Mouse (Mus musculus): Measurements from ENCODE around the gene Rps6ka1. TPM values are rescaled to one million over a fixed set of nuclear protein-coding genes. Genes with fewer than 3 reads are reported as not detected.

Gene Rps6ka1
- polyA plus RNA-seq, 1 experiment from 2014 or later = 23.8 TPM

DNA sequence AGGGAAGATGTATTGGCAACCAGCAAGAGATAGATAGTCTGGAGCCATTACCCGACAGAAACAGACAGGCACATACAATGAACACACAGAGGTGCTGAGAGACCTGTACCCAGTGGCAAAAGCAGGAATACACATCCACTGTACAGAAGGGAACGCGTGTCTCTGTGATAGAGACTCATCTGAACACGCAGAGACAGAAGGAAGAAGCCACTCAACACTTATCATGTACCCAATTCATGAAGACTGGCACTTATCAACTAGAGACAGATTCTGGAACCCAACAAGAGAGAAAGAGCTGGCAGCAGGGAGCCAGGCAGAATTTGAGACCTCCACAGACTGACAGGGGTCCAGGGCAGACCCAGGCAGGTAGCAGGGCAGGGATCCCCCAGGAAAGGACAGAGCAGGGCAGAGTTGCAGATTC lies 14.2 kb downstream of the Rps6ka1 start:
- ATAC-seq (replicated peaks) = no peak
- Histone ChIP-seq H3K27me3 (replicated peaks) (no peaks in the 10 kb centered on the region), H3K36me3 (replicated peaks) (no peaks in the 10 kb centered on the region), H3K27ac (no peak overlapping the region), H3K4me3 (no peak overlapping the region), H3K9me3 (no peaks in the 10 kb centered on the region), H3K4me2 (no peak overlapping the region), H3K4me1 (no peaks in the 10 kb centered on the region), H3K9ac (no peak overlapping the region)
- 89% methylated on average over 4 of the region's 4 CpGs for WGBS

DNA sequence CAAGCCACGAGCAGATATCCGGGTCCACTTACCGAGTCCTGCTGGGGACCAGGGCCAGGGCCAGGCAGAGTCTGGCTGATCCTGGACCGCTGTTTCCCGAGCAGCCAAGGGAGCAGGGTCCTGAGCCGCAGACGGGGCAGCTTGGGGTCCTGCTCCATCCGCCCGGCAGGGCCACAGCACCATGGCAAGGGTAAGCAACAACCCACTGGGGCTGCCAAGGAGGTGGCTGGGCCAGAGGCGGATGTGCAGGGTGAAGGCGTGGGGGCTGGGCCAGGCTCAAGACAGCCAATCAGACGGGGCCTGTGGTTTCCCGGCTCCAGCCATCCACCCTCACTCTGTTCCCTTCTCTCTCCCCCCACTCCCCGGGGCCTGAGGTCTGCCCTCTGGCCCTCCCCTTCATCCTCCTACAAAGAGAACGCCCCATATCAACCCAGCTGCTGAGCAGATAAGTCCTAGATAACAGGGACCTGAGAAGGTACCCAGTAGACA lies 14.7 kb downstream of the Rps6ka1 start:
- Histone ChIP-seq H3K36me3 (replicated peaks) (0 out of 2 replicates have a peak, but pooled peaks cover 2% of the 10 kb centered on the region), H3K27me3 (replicated peaks) (no peaks in the 10 kb centered on the region), H3K27ac (no peak overlapping the region), H3K4me1 (no peaks in the 10 kb centered on the region), H3K4me2 (no peak overlapping the region), H3K4me3 (no peak overlapping the region), H3K9me3 (no peaks in the 10 kb centered on the region), H3K9ac (no peak overlapping the region)
- 69% methylated on average over 15 of the region's 15 CpGs for WGBS
- no peak for ATAC-seq (replicated peaks)

DNA sequence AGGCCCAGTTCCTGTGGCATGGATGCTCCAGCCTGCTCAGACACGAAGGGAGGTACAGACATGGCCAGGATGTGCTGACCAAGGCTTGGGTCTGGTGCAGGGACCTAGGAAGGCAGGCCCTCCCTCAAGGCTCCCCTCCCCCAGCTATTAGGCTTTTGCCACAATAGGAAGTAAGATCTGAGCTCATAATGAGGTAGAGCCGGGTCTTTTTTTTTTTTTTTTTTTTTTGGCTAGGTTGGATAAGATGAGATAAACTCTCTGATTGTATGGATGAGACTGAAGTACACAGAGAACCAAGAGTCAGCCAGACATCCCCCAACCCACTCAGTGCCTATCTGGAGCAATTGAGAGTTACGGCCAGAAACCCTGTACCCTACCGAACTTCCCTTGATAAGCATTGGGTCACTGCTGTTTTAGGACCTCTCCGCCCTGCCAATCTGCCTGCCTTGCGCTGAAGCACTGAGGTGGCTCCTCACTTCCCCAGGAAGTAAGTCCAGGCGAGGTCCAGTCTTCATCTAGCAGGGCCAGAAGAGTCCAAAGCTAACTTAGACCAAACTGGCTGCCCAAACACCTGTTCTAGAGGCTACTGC lies 15.3 kb downstream of the Rps6ka1 start:
- Histone ChIP-seq H3K9me3 (no peaks in the 10 kb centered on the region), H3K27me3 (replicated peaks) (no peaks in the 10 kb centered on the region), H3K36me3 (replicated peaks) (0 out of 2 replicates have a peak, but pooled peaks cover 2% of the 10 kb centered on the region), H3K27ac (no peak overlapping the region), H3K4me2 (no peak overlapping the region), H3K9ac (no peak overlapping the region), H3K4me1 (no peaks in the 10 kb centered on the region), H3K4me3 (no peak overlapping the region)
- no peak for ATAC-seq (replicated peaks)
- 95% methylated on average over 7 of the region's 7 CpGs for WGBS

DNA sequence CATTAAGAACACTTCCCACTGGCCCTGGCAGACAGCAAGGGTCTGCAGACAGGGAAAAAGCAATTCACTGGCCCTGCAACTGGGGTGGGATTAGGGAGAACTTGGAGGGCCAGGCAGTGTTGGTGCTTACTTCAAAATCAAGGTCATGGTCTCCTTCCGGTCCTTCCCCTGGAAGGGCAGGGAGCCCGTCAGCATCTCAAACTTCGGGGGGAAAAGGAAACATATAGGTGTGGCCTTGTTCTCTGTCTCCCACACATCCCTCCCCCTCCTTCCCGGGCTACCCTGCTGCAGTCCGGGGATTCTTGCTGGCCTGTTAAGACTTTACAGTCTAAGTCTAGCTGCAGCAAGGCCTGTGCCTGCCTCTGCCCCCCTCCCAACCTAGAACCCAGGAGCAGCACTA lies 22.4 kb downstream of the Rps6ka1 start:
- H3K27ac ChIP-seq = no peak overlapping the region
- H3K9ac ChIP-seq = no peak overlapping the region
- H3K4me1 ChIP-seq = peaks cover 18% of the 10 kb centered on the region
- H3K4me2 ChIP-seq = no peak overlapping the region
- ATAC-seq (replicated peaks) = no peak
- H3K4me3 ChIP-seq = no peak overlapping the region
- 0 out of 2 replicates have a peak, but pooled peaks cover 2% of the 10 kb centered on the region for H3K36me3 ChIP-seq (replicated peaks)
- no peaks in the 10 kb centered on the region for H3K27me3 ChIP-seq (replicated peaks)
- WGBS = 76% methylated on average over 5 of the region's 5 CpGs
- H3K9me3 ChIP-seq = no peaks in the 10 kb centered on the region

DNA sequence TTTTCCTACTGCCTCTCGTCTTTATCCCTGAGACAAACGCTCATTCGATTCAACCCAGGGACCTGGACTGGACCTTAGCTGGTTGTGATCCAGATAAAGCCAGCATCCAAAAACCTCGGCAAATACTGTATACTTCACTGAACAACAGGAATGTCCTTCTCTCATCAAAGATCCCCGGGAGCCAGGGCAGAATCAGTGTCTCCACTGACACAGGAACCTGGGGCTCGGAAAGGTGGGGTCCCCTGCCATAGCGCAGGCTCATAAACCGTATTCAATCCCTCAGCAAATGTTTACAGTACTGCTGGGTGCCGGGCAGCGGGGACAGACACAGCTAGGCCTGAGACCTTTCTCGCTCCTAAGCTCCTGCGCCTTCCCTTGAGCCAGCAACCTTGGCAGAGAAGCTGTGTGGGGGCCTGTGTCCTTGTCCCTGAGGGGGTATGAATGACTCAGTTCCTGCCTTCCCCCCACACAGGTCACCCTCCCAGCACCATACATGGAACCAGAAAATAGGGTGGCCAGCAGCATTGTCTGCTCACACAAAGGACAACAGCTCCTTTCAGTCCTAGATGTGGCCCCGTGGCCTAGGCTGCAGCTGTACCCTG lies 23.1 kb downstream of the Rps6ka1 start:
- WGBS = 35% methylated on average over 13 of the region's 13 CpGs
- H3K27ac ChIP-seq = peak overlapping the region; percentile 48
- no peaks in the 10 kb centered on the region for H3K9me3 ChIP-seq
- ATAC-seq (replicated peaks) = no peak
- no peak overlapping the region for H3K4me3 ChIP-seq
- peaks cover 18% of the 10 kb centered on the region for H3K4me1 ChIP-seq
- H3K4me2 ChIP-seq = 0 out of 2 replicates have a peak overlapping the region, but pooled peaks have one; percentile 3
- H3K9ac ChIP-seq = peak overlapping the region; percentile 12; the same call in 1 of the 2 replicates
- H3K27me3 ChIP-seq (replicated peaks) = no peaks in the 10 kb centered on the region
- H3K36me3 ChIP-seq (replicated peaks) = 0 out of 2 replicates have a peak, but pooled peaks cover 6% of the 10 kb centered on the region

DNA sequence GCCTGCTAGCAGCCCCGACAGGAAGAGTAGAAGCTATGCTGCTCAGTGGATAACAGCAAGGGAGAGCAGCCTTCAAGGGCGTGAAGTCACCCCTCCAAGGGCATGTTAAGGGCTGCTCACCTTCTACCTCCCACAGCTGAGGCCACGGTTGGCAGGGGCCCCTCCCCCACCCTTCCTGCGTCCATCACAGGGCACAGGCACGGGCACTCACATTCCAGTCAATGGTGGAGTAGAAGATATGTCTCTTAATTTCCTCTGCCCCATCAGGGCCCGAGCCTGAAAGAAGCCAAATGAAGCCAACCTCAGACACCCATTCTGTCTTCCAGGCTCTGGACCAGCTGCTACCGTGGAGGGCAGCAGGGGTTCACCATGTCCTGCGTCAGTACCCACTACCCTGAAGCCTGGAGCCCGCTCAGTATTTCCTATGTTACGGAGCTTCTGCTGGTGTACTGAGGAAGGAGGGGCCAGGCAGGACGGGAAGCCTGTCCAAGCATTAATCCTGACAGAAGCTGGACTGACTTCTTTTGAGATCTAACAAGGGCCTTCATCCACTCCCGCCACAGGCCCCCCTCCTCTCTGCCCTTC lies 23.7 kb downstream of the Rps6ka1 start:
- 0 out of 2 replicates have a peak overlapping the region, but pooled peaks have one; percentile 48 for H3K27ac ChIP-seq
- WGBS = 36% methylated on average over 12 of the region's 12 CpGs
- H3K9ac ChIP-seq = no peak overlapping the region

DNA sequence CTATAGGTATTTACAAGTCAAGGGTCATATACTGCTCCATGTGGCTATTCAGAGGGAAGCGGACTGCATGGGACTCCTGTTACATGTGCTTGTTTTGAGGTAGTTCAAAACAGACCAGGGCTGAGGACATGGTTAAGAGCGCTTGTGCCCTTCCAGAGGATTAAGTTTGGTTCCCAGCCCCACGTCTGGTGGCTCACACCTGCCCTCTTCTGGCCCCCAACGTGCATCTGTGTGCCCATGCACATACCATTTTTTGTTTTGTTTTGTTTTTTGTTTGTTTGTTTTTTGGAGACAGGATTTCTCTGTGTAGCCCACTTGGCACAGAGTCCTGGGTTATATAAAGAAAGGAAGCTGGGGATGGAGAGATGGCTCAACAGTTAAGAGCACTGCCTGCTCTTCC lies 30.1 kb downstream of the Rps6ka1 start:
- H3K27me3 ChIP-seq (replicated peaks) = no peaks in the 10 kb centered on the region
- H3K9me3 ChIP-seq = no peaks in the 10 kb centered on the region
- H3K9ac ChIP-seq = no peak overlapping the region
- 0 out of 2 replicates have a peak, but pooled peaks cover 3% of the 10 kb centered on the region for H3K36me3 ChIP-seq (replicated peaks)
- WGBS = 77% methylated on average over 4 of the region's 4 CpGs
- H3K4me3 ChIP-seq = no peak overlapping the region
- ATAC-seq (replicated peaks) = no peak
- no peak overlapping the region for H3K4me2 ChIP-seq
- no peak overlapping the region for H3K27ac ChIP-seq
- no peaks in the 10 kb centered on the region for H3K4me1 ChIP-seq

More for the DNA sequence above, 23.7 kb downstream of the Rps6ka1 start:
- Histone ChIP-seq H3K27me3 (replicated peaks) (no peaks in the 10 kb centered on the region), H3K4me3 (no peak overlapping the region), H3K9me3 (no peaks in the 10 kb centered on the region), H3K36me3 (replicated peaks) (0 out of 2 replicates have a peak, but pooled peaks cover 6% of the 10 kb centered on the region), H3K4me2 (no peak overlapping the region), H3K4me1 (peaks cover 18% of the 10 kb centered on the region)
- no peak for ATAC-seq (replicated peaks)

DNA sequence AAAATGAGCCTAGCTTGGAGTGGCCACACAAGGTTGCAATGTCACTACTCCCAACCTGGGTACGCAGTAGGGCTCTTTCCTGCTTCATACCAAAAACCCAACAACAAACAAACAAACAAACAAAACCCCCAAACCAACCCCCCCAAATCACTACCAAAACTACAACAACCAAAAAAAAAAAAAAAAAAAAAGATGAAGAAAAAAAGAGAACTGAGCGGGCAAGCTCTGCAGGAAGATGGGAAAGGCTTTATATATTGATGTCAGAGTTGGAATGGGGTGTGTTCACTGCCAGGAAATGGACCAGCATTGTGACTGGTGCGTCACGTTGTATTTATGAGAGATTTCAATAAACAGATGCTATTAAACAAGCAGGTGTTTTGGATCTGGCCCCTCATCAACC lies 33.0 kb downstream of the Rps6ka1 start:
- 89% methylated on average over 4 of the region's 4 CpGs for WGBS

DNA sequence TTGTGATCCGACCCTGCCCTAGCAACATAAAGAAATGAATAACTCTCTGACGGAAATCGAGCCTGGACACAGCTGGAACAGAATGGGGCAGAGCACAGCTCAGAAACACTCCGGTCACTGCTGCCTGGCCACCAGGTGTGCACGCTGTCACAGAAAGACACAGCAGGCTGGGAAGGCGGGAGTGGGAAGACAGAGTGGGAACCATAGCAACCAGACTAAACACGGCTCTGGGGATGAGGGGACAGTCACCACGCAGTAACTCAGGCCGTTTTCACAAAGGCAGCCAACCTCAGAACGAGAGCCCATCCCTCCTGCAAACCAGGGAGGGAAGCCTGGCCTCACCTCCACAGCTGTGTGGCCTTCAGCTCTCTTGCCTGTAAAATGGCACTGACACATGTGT lies 34.0 kb downstream of the Rps6ka1 start:
- Histone ChIP-seq H3K4me1 (no peaks in the 10 kb centered on the region), H3K27me3 (replicated peaks) (no peaks in the 10 kb centered on the region), H3K36me3 (replicated peaks) (no peaks in the 10 kb centered on the region), H3K9me3 (no peaks in the 10 kb centered on the region), H3K4me2 (no peak overlapping the region), H3K9ac (no peak overlapping the region), H3K27ac (no peak overlapping the region), H3K4me3 (no peak overlapping the region)
- ATAC-seq (replicated peaks) = no peak
- WGBS = 37% methylated on average over 10 of the region's 10 CpGs

More for the DNA sequence above, 33.0 kb downstream of the Rps6ka1 start:
- no peaks in the 10 kb centered on the region for H3K27me3 ChIP-seq (replicated peaks)
- H3K4me1 ChIP-seq = no peaks in the 10 kb centered on the region
- H3K9me3 ChIP-seq = no peaks in the 10 kb centered on the region
- H3K27ac ChIP-seq = no peak overlapping the region
- no peak for ATAC-seq (replicated peaks)
- H3K4me3 ChIP-seq = no peak overlapping the region
- 0 out of 2 replicates have a peak, but pooled peaks cover under 1% of the 10 kb centered on the region for H3K36me3 ChIP-seq (replicated peaks)
- no peak overlapping the region for H3K9ac ChIP-seq
- no peak overlapping the region for H3K4me2 ChIP-seq

DNA sequence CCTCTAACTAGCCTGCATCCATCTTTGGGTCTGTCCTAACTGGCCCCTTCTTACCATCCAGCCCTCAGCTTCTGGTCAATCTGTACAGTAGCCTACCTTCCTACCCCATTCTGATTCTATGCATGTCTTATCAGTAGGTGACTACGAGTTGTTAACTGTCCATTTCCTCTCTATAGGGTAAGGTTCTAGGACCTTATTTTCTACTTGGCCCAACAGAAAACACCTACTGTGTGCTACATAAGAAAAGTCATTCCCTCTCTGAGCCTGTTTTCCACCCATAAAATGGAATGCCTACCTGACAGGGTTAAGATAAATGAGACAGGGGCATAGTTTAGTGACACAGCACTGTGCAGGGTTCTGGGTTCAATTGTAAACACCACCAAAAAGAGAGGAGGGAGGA lies 41.0 kb downstream of the Rps6ka1 start:
- Histone ChIP-seq H3K4me1 (no peaks in the 10 kb centered on the region), H3K9me3 (no peaks in the 10 kb centered on the region), H3K27me3 (replicated peaks) (no peaks in the 10 kb centered on the region), H3K36me3 (replicated peaks) (no peaks in the 10 kb centered on the region), H3K4me3 (no peak overlapping the region), H3K27ac (no peak overlapping the region), H3K9ac (no peak overlapping the region), H3K4me2 (no peak overlapping the region)
- 83% methylated on average over 1 of the region's 1 CpGs for WGBS
- no peak for ATAC-seq (replicated peaks)

DNA sequence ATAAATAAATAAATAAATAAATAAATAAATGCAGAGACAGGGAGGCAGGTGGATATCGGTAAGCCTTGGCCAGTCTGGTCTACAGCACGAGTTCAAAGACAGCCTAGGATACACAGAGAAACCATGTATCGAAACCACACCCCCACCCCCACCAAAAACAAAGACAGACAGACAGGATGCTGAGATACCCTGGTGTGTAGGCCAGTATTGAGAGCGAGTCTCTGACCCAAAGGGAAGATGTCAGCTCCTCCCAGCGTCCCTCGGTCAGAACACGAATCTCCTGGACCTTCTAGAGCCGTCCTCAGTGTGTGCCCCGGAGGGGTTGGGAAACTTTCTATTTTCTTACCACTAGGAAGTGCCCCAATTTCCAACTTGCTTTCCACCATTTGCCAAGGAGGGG lies 42.5 kb downstream of the Rps6ka1 start:
- Histone ChIP-seq H3K4me1 (no peaks in the 10 kb centered on the region), H3K9ac (no peak overlapping the region), H3K27ac (no peak overlapping the region), H3K27me3 (replicated peaks) (no peaks in the 10 kb centered on the region), H3K36me3 (replicated peaks) (no peaks in the 10 kb centered on the region), H3K9me3 (no peaks in the 10 kb centered on the region), H3K4me3 (no peak overlapping the region), H3K4me2 (no peak overlapping the region)
- ATAC-seq (replicated peaks) = no peak
- WGBS = 92% methylated on average over 9 of the region's 9 CpGs

DNA sequence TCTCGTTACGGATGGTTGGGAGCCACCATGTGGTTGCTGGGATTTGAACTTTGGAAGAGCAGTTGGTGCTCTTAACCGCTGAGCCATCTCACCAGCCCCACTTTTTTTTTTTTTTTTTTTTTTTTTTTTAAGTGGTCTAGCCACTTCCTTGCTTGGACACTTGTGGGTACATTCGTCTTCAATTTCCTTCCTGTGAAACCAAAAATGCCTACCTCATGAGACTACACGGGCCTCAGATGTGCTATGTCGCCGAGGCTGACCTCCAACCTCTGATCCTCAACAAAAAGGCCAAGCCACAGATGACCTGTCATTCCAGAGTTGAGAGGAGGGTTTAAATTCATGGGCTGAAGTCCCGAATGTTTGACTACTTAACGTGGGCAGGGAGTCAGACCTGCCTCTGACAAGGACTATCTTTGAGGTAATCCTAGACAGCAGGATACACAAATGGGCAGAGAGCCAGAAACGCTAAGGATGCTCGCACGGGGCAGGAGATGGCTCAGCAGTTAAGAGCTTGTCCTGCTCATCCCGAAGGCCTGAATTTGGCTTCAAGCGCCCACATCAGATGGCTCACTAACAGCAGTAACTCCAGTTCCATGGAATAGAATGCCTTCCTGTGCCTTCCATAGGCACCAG lies 43.3 kb downstream of the Rps6ka1 start:
- no peaks in the 10 kb centered on the region for H3K36me3 ChIP-seq (replicated peaks)
- no peak overlapping the region for H3K9ac ChIP-seq
- no peak overlapping the region for H3K4me2 ChIP-seq
- ATAC-seq (replicated peaks) = no peak
- no peaks in the 10 kb centered on the region for H3K4me1 ChIP-seq
- 80% methylated on average over 14 of the region's 14 CpGs for WGBS
- H3K4me3 ChIP-seq = no peak overlapping the region
- no peak overlapping the region for H3K27ac ChIP-seq
- no peaks in the 10 kb centered on the region for H3K27me3 ChIP-seq (replicated peaks)
- H3K9me3 ChIP-seq = no peaks in the 10 kb centered on the region

All from midbrain, embryonic 15.5 days (tissue).